Mouse (Mus musculus) retina, adult 2 months (tissue): ENCODE results near the gene Nfatc2.

Experiments
- DNase-seq: peaks from one replicate; pipeline ENCODE4 v3.0.0-alpha.2; 2012; ENCODE audit warnings: low read depth, low spot score

Nfatc2 gene

DNA sequence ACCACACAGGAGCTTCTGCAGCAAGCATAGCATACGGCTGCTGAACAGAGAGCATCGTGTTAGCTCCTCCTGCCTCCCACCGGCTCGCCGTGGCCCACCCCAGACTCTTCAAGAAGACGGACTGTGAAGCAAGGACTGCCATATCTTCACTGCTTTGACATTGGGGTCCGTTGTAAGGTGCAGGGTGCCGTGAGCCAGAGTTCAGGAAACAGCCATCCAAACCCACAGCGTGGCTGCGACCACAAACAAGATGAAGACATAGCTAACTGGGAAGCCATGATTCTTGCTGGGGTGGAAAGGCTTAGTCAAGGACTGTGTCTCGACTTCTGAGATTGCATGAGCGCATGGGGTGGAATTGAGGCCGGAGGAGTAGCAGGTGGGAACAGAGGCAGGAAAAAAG, 111.5 kb downstream of the Nfatc2 start:
- DNase-seq: no peak

DNA sequence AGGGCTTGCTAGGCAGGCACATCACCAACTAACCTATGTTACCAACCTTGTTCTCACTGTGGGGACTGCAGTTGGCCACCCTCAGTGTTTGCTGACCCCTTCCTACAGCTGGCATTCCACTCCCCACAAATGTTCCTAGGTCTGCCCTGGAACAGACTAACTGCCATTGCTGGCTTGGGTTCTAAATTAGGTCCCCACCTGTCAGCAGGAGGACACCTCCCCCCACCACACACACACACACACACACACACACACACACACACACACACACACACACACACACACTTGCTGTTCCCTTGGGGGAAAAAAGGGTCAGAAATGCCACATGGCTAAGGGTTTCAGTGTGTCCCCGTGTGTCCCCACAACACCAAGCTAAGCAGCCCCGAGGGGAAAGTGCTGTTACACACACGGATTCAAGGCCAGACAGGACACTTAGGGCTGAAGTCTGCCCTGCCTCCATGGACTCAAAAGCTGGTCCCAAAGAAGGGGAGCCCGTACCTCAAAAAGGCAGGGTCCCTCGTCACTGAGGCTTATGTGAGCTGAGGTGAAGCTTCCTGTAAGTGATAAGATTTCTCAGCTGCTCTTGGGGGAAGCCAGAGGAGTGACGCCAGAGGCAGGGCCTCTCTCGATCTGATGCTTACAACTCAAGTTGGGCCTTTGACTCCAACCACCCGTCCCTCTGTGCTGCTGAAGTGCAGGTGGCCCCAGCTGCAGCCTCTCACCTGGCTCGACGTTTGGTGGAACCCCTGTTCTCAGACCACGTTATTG, 113.1 kb downstream of the Nfatc2 start:
- no peak for DNase-seq

DNA sequence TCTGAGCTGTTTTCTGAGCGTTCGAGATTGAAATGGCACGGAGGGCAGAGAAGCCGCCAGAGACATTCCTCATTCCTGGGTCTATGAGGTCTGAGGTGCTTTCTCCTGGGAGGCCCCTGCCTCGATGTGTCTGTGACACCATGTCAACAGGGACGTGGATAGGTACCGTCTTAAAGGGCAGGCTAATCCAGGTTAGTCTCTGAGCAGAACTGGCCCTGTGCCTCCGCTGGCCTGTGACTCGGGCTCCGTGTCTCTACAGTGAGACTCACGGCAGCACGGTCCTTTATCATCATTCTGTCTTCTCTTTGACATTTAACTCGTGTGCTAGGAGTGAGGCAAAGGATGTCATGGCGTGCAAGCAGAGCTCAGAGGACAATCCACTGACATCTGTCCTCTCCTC, 120.3 kb downstream of the Nfatc2 start:
- no peak for DNase-seq

DNA sequence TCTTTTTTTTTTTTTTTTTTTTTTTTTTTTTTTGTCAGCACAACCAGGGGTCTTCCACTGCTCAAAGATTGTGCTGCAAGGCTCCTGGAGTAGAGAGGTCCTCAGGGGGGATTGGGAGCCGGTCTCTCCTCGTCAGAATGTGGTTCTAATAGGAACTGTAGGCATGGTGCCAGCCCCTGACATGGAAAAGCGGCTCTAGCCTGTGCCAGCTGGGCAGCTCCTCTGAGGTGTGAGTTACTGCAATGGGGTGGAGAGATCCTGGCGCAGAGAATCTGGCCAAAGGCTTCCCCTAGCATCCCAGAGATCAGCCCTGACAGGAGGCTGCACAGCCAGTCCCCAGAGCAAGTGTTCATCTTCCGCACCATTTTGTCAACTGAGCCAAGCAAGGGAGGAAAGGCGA, 120.8 kb downstream of the Nfatc2 start:
- DNase-seq: no peak

DNA sequence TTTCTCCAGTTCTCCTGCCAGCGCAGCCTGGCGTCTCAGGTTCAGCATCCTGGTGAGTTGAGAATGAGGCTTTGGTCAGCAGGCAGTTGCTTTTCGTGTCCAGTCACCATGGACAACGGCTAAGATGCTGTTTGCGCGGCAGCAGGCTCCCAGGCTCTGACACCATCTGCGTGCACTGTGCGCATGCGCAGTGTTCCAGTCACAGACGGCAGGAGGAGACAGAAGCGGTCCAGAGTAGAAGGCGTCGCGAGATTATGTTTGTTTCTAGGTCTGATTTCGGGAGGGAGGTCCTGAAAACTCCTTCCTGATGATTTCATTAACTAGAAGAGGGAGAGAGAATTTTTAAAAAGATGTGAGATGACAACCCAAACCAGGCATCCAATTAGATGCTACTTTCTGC, 121.5 kb downstream of the Nfatc2 start:
- DNase-seq: no peak

DNA sequence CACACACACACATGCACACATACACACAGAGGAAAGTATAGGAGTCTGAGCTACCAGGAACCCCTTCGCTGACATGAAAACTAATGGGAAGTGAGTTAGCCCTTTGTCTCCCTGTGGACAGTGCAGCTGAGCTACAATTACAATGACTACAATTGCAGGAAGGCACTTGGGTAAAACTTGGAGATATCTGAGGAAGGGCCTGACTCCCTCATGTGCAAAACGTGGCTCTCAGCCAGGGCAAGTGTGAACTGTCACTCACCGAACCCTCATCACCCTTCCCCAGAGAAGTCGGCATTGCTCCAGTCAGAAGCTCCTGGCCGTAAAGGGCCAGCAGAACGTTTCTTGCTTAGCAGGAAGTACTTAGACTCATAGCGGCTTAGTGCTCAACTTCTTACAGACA, 123.0 kb downstream of the Nfatc2 start:
- DNase-seq: no peak

DNA sequence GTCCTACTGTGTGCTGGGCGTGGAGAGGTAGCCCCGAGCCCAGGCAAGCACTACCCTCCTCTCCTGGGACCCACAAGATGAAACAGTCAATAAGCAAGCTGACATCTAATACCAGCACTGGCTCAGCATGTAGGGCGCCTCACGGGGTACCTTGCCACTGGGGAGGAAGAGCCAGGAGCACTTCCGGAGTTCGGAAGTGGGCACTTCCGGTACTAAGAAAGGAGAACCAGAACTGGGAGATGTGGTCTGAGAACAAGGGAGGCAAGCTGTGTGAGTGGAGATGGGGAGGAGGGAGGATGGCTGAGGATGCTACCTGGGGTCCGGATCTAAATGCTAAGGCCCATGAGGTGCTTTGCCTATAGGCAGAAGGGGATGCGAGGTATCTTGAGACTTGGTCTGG, 128.0 kb downstream of the Nfatc2 start:
- no peak for DNase-seq

DNA sequence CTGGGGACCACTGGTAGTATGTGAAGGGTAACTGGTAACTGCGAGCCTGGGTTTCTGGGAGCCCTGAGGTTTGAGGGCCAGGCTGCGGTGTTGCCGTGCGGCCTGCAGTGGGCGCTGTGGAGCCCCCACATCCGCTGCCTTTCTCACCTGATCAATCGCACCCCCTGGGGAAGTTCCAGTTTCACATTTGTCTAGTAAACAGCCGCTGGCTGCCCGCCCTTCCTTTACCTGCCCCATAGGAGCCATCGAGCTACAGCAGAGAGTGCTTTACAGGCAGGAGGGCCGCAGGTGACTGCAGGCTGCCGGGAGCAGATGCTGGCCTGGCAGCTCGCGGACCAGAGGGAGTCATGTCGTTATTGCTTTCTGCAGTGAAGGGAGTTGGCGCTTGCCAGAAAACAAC, 128.6 kb downstream of the Nfatc2 start:
- DNase-seq: peak; percentile 15

DNA sequence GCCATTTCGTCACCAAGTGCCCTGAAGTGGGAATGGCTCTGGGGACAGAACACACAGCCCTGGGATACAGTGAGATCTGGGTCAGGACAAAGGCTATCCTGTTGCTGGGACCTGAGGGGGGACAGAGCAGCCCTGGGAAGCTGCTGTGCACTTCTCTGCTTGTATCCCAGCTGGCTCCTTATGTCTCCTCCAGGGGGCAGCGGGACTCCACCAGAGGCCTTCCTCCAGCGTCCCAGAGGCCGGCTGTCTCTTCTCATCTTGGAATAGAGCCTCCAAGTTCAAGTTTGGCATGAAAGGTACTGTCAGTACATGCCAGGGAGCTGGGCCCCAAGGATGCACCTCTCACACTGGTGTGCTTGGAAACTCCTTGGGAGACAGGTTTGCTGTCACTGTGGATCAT, 132.4 kb downstream of the Nfatc2 start:
- no peak for DNase-seq

DNA sequence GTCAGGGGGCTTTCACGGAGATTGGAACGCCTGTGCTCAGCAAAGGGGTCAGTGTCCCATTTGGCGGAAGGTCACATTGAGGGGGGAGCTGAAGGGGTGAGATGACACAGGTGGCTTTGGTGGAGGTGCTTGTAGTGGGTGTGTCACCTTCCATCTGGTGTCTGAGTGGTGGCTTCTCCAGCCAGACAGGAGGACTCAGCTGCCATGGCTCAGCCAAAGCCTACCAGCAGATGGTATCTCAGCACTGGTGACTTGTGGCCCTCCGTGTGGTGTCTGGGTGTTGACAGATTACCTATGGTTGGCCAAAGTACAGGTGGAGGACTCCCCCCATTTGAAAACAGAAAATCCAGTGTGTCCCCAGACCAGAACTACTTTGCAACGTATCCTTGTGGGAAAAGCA, 134.3 kb downstream of the Nfatc2 start:
- no peak for DNase-seq

DNA sequence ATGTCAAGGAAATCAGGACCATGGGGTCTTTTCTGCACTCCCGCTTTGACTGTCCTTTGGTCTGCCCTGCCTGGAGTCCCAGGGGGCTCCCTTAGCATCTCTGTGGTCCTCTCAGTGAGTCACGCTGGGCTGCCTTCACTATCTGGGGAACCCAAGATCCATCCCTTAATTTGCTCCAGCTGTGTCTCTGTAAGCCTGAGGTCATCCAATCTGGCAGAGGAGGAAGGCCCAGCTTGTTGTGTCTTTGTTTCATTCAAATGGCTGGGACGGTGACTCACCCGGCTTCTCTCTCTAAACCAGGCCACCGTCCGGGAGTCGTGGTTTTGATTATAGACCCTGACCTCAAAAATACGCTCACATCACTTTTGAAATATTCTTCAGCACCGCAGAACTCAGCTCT, 135.4 kb downstream of the Nfatc2 start:
- no peak for DNase-seq

DNA sequence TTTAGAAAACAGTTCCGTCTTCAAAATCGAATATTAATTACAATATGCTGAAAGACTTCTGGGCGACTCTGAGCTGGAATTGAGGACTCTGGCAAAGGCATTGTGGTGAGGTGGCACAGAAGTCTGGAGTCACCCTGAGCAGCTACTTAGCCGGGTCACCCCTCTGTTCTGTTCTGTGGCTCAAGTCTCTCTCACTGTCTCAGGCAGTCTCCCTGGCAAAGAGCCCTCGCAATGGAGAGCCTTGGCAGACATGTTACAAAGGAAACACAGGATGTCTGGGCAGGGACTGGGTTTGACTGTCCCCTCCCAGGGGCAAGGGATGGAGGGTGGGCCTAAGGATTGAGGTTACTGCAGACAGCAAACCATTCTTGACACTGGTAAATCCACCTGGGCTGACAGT, 135.8 kb downstream of the Nfatc2 start:
- DNase-seq: no peak

DNA sequence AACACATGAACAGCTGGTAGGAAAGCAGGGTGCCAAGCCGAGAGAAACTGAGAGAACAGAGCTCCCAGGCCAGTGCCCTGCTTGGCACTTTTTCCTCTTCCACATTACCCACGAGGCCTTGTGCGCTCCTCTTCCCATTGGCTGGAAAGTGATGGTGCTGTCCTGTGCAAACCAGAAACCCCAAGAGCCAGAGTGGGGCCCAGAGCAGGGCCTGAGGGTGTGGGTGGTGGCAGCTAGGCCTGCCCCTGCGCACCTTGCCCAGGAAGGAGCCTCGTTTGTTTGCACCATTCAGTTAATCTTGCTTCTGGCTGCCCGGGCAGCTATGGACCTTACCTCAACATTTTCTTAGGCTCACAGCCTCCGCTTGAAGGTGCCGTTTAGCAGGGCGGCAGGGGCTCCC, 139.6 kb downstream of the Nfatc2 start:
- DNase-seq: no peak

DNA sequence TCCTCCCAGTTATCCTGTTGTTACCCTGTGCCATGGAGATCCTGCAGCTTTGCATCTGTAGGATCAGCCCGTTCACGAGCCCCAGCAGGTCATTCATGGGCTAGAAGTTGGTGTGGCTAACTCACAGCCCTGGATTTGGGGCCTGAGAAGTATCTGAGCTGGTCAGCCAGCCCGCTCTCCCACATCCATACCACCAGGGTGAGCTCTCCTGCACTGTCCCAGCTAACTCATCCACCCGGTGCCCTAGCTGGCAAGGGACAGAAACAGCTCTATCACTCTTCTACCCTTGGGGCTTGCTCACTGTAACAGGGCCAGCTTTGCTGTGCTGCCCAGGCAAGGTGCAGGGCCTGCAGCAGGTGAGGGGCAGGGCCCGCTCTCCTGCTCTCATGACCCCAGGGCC, 141.8 kb downstream of the Nfatc2 start:
- no peak for DNase-seq

DNA sequence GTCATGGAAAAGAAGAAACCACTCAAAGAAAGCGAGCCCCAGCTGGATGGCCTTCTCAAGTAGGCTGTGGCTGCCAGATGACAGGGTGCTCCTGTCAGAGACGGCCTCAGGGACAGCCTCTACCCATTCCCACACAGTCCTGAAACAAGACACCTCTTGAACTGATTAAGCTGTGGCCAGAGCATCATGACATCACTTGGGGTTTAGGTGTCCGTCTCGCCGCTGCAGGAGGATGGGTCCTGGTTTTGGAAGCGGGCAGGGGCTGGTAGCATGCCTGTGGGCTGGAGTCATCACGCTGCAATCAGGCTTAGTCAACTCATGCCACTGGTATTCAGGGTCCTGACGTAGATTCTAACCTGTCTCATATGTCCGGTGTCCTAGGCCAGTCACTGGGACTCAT, 142.9 kb downstream of the Nfatc2 start:
- DNase-seq: no peak

DNA sequence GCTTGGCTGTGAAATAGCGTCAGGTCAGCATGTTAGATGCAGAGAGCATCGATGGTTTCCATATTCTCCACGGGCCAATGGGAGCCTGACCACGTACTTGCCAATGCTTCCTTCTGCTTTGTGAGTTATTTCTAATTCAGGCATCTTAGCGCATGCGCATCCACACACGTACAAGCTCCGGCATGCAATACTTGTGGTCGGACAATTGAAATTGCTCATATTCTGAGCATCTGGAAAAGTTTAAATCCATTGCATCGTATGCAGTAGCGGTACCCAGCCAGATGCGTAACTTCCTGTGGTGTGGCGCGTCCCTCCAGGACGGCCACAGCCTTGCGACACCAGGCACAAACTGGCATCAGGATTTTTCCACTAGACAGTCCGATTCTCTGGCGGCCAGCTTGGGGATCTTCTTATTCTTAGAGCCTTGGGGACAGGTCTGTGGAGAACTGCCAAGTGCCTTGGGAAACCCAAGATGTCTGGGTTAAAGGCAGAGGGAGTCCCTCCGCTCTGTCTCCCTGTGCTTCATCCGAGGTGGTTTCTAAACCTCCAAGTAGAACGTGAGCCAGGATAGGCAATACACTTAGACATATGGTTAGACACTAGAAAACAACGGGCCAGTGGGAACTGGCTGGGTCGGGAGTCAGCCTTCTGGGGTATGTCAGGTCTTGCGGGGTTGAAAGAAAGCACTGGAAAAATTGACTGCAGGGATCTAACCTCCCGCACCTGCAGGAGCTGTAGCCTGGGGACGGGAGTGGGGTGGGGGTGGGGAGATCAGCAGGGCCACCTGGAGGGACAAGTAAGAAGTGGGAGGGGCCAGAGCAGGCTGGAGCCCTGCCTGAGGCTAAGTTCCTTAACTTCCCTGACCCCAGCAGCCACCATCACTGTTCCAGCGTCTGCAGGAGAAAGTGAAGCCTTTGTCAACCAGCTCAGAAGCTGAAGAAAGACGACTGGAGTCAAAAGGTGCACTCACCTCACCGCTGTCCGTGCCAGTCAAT, 149.4 kb downstream of the Nfatc2 start:
- DNase-seq: no peak

DNA sequence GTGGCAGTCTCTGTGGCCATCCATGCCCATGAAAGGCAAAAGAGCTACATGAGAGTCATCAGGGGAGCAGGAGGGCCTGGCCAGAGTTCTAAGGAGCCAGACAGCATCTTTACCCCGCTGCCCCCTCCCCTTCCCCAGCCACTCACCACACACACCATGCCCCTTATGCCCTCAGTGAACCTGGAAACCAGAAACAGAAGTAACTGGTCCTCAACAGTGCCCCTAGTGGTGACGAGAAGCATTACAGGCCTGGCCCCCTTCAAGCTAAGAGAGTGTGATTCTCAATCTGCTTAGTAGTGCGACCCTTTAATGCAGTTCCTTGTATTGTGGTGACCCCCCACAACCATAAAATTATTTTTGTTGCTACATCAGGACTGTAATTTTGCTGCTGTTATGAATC, 150.5 kb downstream of the Nfatc2 start:
- no peak for DNase-seq

DNA sequence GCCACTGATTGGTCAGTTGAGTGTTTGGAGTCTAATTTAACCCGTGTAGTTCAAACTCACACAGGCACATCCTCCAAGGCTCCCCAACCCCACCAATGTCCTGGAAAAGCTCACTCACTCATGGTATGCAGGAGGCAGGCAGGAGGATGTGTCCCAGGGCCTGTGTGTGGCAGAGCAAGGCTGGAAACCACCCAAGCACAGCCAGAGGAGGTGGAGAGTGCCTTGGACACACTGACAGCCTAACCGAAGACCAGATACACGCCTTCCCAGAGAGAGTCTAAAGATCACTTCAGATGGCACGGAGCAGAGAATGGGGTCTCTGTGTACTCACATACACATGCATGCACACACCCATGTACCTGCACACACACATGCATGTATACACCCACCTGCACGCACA, 153.4 kb downstream of the Nfatc2 start:
- no peak for DNase-seq

DNA sequence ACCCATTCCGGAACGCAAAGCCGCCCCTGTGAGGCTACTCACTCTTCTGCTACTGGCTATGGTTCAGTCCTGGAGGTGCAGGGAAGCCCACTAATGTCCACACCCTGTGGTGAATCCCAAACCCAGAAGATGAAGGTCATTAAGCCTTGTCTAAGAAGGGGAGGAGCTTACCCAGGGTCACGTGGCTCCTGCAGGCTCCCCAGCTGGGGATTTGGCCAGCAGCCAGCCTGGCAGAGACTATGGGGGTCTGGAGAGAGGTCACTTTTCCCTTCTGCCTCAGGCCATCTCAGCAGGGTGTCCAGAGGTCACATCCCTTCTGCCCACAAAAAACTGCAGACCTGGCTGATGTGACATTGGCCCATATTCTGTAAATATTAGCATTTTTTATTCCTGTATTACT, 153.9 kb downstream of the Nfatc2 start:
- no peak for DNase-seq

DNA sequence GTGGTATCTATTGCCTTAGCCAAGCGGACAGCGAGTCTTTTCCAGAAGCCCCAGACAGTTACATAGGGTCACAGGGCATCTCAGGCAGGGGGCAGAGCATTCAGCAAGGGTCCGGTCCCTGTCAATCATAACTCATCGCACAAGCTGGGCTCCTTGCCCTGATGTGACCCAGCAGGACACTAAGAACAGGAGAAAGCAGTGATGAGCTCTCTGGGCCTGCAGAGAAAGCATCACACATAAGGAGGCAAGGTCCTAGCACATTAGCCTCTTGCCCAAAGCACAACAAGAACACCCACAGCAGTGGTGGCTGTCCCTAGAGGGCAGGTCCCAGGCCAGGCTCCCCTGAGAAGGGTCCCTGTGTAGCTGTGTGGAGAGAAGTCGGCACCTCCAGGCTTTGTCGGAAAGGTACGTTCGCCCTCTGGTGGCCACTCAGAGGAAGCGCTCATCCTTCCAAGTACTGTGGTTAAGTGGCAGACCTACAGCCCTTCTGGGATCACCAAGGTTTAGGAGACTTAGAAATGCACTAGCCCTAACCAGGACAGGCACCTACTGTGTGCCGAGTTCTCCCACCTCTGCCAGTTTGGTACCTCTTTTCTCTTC, 156.1 kb downstream of the Nfatc2 start:
- peak; percentile 9 for DNase-seq

DNA sequence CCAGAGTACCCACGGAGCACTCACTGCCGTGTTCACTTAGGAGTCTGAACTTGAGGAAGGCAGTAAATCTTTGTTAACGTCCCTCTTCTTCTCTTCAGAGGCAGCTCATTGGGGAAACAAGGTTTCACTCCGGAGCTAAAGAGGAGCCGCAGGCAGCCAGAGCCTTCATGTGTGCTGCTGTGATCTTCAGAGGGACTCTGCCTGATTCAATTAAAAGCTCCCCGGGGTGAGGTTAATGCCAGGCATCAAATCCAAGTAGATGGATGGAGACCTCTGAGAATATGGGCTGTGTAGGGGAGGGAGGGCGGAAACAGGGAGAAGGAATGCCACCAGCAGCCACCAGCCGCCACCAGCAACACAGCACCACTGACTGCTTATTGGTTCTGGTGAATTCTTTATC, 157.3 kb downstream of the Nfatc2 start:
- no peak for DNase-seq

DNA sequence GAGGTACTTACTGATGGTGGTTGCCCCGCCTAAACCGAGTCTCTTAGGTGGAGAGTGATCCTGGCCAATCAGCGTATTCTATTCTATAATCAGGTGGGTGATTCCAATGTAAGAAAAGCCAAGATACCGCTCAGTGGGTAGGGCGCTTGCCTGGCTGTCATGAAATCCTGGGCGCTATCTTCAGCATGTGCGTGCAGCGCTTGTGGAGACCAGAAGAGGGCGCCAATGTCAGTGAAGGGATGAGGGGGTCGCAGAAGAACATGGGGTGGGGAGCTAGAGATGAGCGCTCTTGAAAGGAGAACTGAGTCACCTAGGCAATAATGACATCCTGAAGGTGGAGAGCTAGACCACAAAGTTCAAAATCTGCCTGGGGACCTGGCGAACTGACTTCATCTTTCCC, 160.0 kb downstream of the Nfatc2 start:
- DNase-seq: no peak

DNA sequence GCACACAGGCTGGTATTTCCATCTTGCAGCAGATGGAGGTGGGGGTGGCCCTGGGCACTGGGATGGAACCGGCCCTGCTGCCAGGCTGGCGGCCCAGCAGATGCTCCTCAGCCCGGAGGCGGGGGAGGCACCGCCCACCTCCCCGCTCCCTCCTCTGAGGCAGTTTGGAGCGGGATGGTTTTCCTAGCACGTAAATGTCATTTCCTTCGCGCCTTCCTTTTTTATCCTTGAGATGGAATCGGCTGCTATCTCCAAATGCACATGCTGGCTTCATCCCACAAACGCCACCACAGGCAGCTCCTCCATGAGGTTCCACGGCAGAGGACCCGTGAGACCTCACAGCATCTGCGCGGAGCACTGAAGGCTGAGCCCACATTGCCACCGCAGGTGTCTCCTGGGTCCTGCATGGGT, 160.5 kb downstream of the Nfatc2 start:
- DNase-seq: no peak
